Mouse (Mus musculus) myocyte (in vitro differentiated cells): ENCODE results near the gene Kpnb1. TPM values are rescaled to one million over a fixed set of nuclear protein-coding genes. Genes with fewer than 3 reads are reported as not detected.

Source experiments
- H3K27me3 ChIP-seq: one replicate; pipeline ENCODE4 v1.6.1; 2011; ENCODE audit not compliant: control insufficient read depth, insufficient read depth, insufficient read length
- H3K36me3 ChIP-seq: one replicate; pipeline ENCODE4 v1.6.1; 2011; ENCODE audit not compliant: control insufficient read depth, insufficient read depth
- H3K4me2 ChIP-seq: one replicate; pipeline ENCODE4 v1.6.1; 2011; ENCODE audit warnings: low read depth, control low read depth
- H3K4me3 ChIP-seq: one replicate; pipeline ENCODE4 v1.5.1; 2011; ENCODE audit warnings: mild to moderate bottlenecking, control low read depth, moderate library complexity
- H3K79me2 ChIP-seq: one replicate; pipeline ENCODE4 v1.6.1; 2011; ENCODE audit not compliant: control insufficient read depth, insufficient read depth
- H3ac ChIP-seq: one replicate; pipeline ENCODE4 v1.6.1; 2011; ENCODE audit not compliant: control insufficient read depth, insufficient read length
- CEBPB ChIP-seq: IDR thresholded peaks from 2 replicates; pipeline ENCODE4 v1.6.1; 2011; ENCODE audit warnings: mild to moderate bottlenecking, moderate library complexity; ENCODE audit not compliant: poor library complexity, insufficient read depth, severe bottlenecking
- E2F4 ChIP-seq: IDR thresholded peaks from one replicate; pipeline ENCODE4 v1.6.1; 2011; ENCODE audit warnings: mild to moderate bottlenecking, control low read depth, moderate library complexity; ENCODE audit not compliant: insufficient read depth
- MAX ChIP-seq: IDR thresholded peaks from one replicate; pipeline ENCODE4 v1.6.1; 2011; ENCODE audit warnings: low read depth, mild to moderate bottlenecking, control low read depth
- MYOD1 ChIP-seq, 3 experiments: IDR thresholded peaks; one replicate each; pipeline ENCODE4 v1.6.1; 2011; ENCODE audit warnings: control low read depth in 2 of 3, low read depth in 2 of 3, mild to moderate bottlenecking in 2 of 3, moderate library complexity in 1 of 3; ENCODE audit not compliant: insufficient read length in 2 of 3, control insufficient read depth in 1 of 3
- MYOG ChIP-seq, 3 experiments: IDR thresholded peaks; one replicate each; pipeline ENCODE4 v1.6.1; 2011; ENCODE audit warnings: control low read depth in 2 of 3, low read depth in 2 of 3, mild to moderate bottlenecking in 2 of 3; ENCODE audit not compliant: insufficient read length in 2 of 3, control insufficient read depth in 1 of 3, insufficient read depth in 1 of 3
- POLR2A ChIP-seq: IDR thresholded peaks from one replicate; pipeline ENCODE4 v1.6.1; 2011; ENCODE audit warnings: low read depth, mild to moderate bottlenecking, control low read depth, moderate library complexity; ENCODE audit not compliant: insufficient read length
- POLR2AphosphoS2 ChIP-seq: IDR thresholded peaks from one replicate; pipeline ENCODE4 v1.6.1; 2011; ENCODE audit warnings: low read depth, control low read depth; ENCODE audit not compliant: insufficient read length
- REST ChIP-seq: IDR thresholded peaks from one replicate; pipeline ENCODE4 v1.6.1; 2011; ENCODE audit warnings: mild to moderate bottlenecking, control low read depth, moderate library complexity; ENCODE audit not compliant: insufficient read depth, insufficient read length
- SRF ChIP-seq: IDR thresholded peaks from one replicate; pipeline ENCODE4 v1.6.1; 2011; ENCODE audit warnings: low read depth; ENCODE audit not compliant: control insufficient read depth, insufficient read length
- TCF12 ChIP-seq: IDR thresholded peaks from one replicate; pipeline ENCODE4 v1.6.1; 2011; ENCODE audit warnings: mild to moderate bottlenecking, control low read depth; ENCODE audit not compliant: poor library complexity, insufficient read depth, severe bottlenecking
- TCF3 ChIP-seq: IDR thresholded peaks from one replicate; pipeline ENCODE4 v1.6.1; 2011; ENCODE audit warnings: low read depth, control low read depth; ENCODE audit not compliant: insufficient read length
- USF1 ChIP-seq: IDR thresholded peaks from one replicate; pipeline ENCODE4 v1.6.1; 2011; ENCODE audit warnings: low read depth, mild to moderate bottlenecking, control low read depth, moderate library complexity
- polyA plus RNA-seq: library from polyadenylated mRNA; unstranded; fragments of >200 nt; fragmentation: generic; extraction: Trizol; gene quantifications from one replicate; pipeline ENCODE4 v1.2.1, GENCODE M21; 2012; ENCODE audit warnings: missing spikeins

Kpnb1 gene
- polyA plus RNA-seq, 1 experiment: 103 TPM

- Histone ChIP-seq H3K4me2 (peak overlapping the region; percentile 59), H3K4me3 (peak overlapping the region; percentile 4), H3K27me3 (peaks cover 23% of the 10 kb centered on the region), H3ac (no peak overlapping the region), H3K36me3 (no peaks in the 10 kb centered on the region), H3K79me2 (no peaks in the 10 kb centered on the region)
- no peak for TF ChIP-seq MAX
- no peak for TF ChIP-seq TCF12
- TF ChIP-seq CEBPB: no peak
- TF ChIP-seq USF1: no peak
Measured at GRCm38 (mm10) chr11:97127470-97128223, 60.0 kb downstream of the Kpnb1 start.

- Histone ChIP-seq H3ac (no peak overlapping the region), H3K79me2 (no peaks in the 10 kb centered on the region), H3K27me3 (peaks cover 20% of the 10 kb centered on the region), H3K4me3 (peak overlapping the region; percentile 4), H3K4me2 (peak overlapping the region; percentile 59), H3K36me3 (no peaks in the 10 kb centered on the region)
- no peak for TF ChIP-seq TCF3
- TF ChIP-seq REST: no peak
- TF ChIP-seq MYOG (IDR thresholded peaks at IDR 0.05; ENCODE audit: control insufficient read depth in 1 of 3, insufficient read depth in 1 of 3, insufficient read length in 2 of 3, low read depth in 2 of 3): no peak
- TF ChIP-seq SRF: no peak
- TF ChIP-seq E2F4: no peak
- no peak for TF ChIP-seq TCF12
- no peak for TF ChIP-seq MAX
- TF ChIP-seq USF1: no peak
- TF ChIP-seq POLR2AphosphoS2: no peak
- TF ChIP-seq CEBPB: no peak
- no peak for TF ChIP-seq MYOD1 (IDR thresholded peaks at IDR 0.05; ENCODE audit: control insufficient read depth in 1 of 3, insufficient read length in 2 of 3, low read depth in 2 of 3)
- TF ChIP-seq POLR2A: no peak
Measured at GRCm38 (mm10) chr11:97126645-97127468, 60.8 kb downstream of the Kpnb1 start.

- Histone ChIP-seq H3K27me3 (peaks cover 20% of the 10 kb centered on the region), H3K4me2 (no peak overlapping the region), H3K36me3 (no peaks in the 10 kb centered on the region), H3K4me3 (no peak overlapping the region), H3ac (no peak overlapping the region), H3K79me2 (no peaks in the 10 kb centered on the region)
- TF ChIP-seq CEBPB: no peak
- TF ChIP-seq REST: no peak
- no peak for TF ChIP-seq MYOG (IDR thresholded peaks at IDR 0.05; ENCODE audit: control insufficient read depth in 1 of 3, insufficient read depth in 1 of 3, insufficient read length in 2 of 3, low read depth in 2 of 3)
- TF ChIP-seq POLR2A: no peak
- TF ChIP-seq TCF3: no peak
- TF ChIP-seq MAX: no peak
- TF ChIP-seq E2F4: no peak
- TF ChIP-seq USF1: no peak
- TF ChIP-seq SRF: no peak
- no peak for TF ChIP-seq TCF12
- TF ChIP-seq MYOD1 (IDR thresholded peaks at IDR 0.05; ENCODE audit: control insufficient read depth in 1 of 3, insufficient read length in 2 of 3, low read depth in 2 of 3): no peak
- no peak for TF ChIP-seq POLR2AphosphoS2
Measured at GRCm38 (mm10) chr11:97124266-97125036, 63.2 kb downstream of the Kpnb1 start.

GRCm38 (mm10) chr11:97123282-97123890 lies 64.3 kb downstream of the Kpnb1 start:
- Histone ChIP-seq H3K27me3 (peaks cover 29% of the 10 kb centered on the region), H3ac (no peak overlapping the region), H3K4me2 (no peak overlapping the region), H3K4me3 (no peak overlapping the region), H3K79me2 (no peaks in the 10 kb centered on the region), H3K36me3 (no peaks in the 10 kb centered on the region)
- no peak for TF ChIP-seq MYOD1 (IDR thresholded peaks at IDR 0.05; ENCODE audit: control insufficient read depth in 1 of 3, insufficient read length in 2 of 3, low read depth in 2 of 3)
- TF ChIP-seq CEBPB: no peak
- TF ChIP-seq POLR2A: no peak
- no peak for TF ChIP-seq E2F4
- TF ChIP-seq REST: no peak
- no peak for TF ChIP-seq TCF12
- no peak for TF ChIP-seq TCF3
- TF ChIP-seq USF1: no peak
- TF ChIP-seq MYOG (IDR thresholded peaks at IDR 0.05; ENCODE audit: control insufficient read depth in 1 of 3, insufficient read depth in 1 of 3, insufficient read length in 2 of 3, low read depth in 2 of 3): no peak
- TF ChIP-seq SRF: no peak
- TF ChIP-seq MAX: no peak
- no peak for TF ChIP-seq POLR2AphosphoS2
